Mouse (Mus musculus): Measurements from ENCODE around the gene Cyba. TPM values are rescaled to one million over a fixed set of nuclear protein-coding genes. Genes with fewer than 3 reads are reported as not detected.

Gene Cyba
- total RNA-seq (2021), result 10 to 100 TPM; 43.8 to 47.4 TPM
- long read RNA-seq, experiment 1, transcript Cyba-201 (6 exons, 744 nt), result major isoform, 57 of 63 reads
- long read RNA-seq, experiment 1, partial matches to known transcripts, result 3 of 63 reads
- long read RNA-seq, experiment 1, other reads (novel, unspliced or antisense), result 3 of 63 reads
- long read RNA-seq, experiment 2, transcript Cyba-201 (6 exons, 744 nt), result major isoform, 49 of 52 reads
- long read RNA-seq, experiment 2, partial matches to known transcripts, result 0 of 52 reads
- long read RNA-seq, experiment 2, other reads (novel, unspliced or antisense), result 3 of 52 reads

DNA sequence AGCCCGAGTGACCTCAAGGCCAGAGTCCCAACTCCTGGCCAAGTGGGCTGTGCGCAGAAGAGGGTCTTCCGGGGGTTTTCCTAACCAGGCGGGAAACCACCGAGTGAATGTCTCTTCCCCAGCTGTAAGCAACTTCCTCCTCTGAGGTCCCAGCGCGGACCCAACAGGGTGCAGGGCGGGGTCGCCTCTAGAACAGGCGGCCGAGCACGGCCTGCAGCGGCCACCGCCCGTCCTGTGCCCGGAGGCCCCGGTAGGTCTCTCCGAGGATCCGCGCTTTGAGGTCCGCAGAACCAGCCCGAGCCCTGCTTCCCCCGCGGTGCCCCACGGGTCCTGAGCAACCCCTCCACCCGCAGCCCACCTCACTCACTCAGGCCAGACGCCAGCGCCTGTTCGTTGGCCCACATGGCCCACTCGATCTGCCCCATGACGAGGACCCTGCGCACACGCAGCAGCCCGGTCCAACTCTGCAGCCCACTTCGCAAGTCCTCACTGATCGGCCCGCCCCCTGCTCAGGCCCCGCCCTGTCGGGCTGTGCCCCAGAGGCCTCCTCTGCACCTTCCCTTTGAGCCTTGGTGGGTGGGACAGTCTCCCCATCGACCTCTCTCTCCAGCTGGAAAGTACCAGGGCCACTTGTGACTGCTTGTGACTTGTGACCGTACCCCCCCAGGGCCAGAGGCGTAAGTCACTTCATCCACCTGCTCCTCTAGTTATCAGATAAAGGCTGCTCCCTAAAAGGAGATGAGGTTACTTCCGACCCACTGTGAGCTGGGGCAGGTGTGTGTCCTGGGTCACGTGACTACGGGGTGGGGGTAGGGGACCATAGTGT lies at the start of gene Cyba:
Gene Cyba (minus strand): TSS at position 488 of the 826 bp plus-strand sequence.
- DNase-seq, result peak; percentile 80 to 82
- intact Hi-C loops (cut with DNase I), result loop anchor here (5.0 kb wide), 1 partner anchor 40 kb away; no protein-coding TSS in a partner anchor

DNA sequence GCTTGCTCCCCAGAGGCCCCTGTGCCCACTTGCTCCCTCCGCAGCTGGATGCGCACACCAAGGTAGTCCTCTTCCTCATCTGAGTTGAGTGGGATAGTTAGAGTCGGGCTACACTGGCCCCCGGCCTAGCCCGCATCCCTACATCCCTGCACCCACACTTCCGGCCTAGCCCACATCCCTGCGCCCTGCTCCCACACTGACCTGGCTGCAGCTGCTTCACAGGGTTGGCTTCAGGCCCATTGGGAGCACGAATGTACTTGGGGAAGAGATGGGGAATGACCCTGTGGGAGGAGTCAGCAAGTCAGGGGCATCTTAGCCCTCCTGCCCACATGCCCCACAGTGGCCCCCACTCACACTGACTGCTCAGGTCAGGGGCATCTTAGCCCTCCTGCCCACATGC lies 49.7 kb upstream of the Cyba start:
- intact Hi-C loops (cut with DNase I), result no loop called here
- no peak for DNase-seq

DNA sequence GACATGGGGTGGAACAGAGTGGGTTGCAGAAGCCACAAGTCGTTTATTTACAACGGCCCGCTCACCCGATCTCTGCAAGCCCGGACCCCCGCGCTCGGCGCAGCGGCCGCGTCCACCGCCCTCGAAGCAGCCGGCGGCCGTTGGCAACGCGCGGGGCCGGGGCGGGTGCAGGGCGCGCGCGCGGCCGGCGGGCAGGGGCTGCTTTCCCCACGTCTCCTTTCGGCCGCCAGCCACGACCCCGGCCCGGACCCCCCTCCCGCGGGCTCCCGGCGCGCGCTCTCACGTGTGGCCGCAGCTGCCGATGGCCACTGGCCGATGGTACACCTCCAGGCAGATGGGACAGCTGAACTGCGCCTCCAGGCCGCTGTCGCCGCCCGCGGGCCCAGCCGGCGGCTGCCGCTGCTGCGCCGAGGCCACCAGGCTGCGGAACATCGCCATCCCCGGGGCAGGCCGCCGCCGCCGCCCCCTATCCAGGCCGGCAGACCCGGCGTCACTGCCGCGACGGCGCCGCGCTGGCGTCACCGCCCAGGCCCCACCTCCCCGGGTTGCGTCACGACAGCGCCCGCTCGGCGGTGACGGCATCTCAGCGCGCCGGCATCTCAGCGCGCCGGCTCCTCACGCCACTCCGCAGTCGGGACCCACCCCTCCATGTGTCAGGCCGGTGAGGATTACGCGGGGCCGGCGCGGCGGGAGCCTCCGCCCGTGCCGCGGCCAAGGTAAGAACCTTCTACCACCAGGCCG lies 43.0 kb upstream of the Cyba start, which contains the start of the genes Rnf166 and Ctu2:
Gene Rnf166 (minus strand): TSS at position 485 of the 741 bp plus-strand sequence.
Gene Ctu2 (plus strand): TSS at position 564 of the 741 bp plus-strand sequence.
- intact Hi-C loops (cut with DNase I), result loop anchor here (5.0 kb wide), 1 partner anchor 98 kb away; the partner anchor contains the start of gene Zc3h18
- DNase-seq, result peak; percentile 96 to 98

DNA sequence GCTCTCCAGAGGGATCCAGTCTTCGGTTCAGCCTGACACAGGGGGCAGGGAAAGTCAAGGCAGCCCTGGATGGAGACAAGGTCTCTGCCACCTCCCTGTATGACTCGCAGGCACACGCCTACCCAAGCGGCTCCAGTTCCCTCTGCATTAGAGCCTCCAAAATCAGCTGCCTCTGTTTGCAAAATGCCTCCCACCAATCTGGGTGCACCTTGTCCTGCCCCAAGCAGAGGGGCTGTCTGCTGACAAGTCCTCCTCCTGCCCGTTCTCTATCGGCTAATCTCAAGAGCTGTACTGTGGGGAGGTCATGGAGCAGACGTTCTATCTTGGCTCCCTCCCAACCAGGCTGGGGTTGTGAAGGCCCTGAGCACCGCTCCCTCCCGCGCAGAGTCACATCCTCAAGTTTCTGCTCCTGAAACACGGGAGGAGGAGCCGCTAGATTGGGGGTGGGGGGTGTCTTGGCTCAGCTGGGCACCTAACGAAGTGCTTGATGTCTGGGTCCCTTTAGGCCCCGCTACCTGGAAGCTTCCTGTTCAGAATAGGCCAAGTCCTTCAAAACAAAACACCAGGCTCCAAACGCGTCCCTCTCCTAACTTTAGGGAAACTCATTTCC lies 42.3 kb upstream of the Cyba start:
- peak; percentile 40 to 56 for DNase-seq
- intact Hi-C loops (cut with DNase I), result loop anchor here (5.0 kb wide), 2 partner anchors 43 to 98 kb away; partner anchors contain the start of genes Cyba and Zc3h18

DNA sequence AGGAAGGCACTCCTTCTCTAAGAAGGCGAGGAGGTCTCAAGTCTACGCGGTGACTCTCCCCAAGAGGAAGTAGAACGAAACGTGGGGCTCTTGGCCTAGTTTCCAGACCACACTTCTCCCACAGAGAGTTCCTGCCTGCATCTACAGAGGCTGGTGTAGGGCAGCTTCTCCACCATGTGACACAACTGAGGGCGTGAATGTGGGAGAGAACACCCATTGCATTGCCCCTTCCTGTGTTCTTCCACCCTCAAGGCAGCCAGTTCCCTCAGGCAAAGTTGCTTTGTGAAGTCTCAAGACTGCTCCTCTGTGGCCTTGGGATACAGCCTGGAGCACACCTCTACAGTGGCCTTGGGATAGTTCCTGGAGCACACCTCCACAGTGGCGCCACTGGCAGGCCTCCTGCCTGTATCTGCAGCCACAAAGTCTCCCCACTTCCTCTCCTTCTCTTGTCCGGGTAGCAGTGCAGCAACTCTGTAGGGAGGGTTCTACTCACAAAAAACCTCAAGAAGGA lies 41.2 kb upstream of the Cyba start:
- no peak for DNase-seq
- intact Hi-C loops (cut with DNase I), result loop anchor here (5.0 kb wide), 1 partner anchor 42 kb away; the partner anchor contains the start of gene Cyba

DNA sequence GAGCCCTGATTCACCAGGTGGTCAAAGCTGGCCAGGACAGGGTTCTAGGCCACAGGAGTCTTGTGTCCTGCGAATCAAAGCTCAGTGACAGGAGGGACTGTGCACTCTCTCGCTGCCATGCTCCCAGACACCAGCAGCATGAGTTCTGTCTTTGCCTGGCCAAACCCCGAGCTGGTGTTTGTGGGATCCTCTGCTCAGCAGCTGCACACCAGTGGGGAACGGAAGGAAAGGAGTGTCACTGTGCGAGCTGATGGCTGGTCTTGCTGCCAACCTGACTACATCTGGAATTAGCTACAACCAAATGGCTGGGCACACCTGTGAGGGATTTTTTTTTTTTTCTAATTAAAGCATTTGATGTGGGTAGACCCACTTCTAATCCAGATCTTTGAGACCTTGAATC lies 38.0 kb upstream of the Cyba start:
- intact Hi-C loops (cut with DNase I), result loop anchor here (5.0 kb wide), 1 partner anchor 38 kb away; the partner anchor contains the start of gene Cyba
- DNase-seq, result no peak

DNA sequence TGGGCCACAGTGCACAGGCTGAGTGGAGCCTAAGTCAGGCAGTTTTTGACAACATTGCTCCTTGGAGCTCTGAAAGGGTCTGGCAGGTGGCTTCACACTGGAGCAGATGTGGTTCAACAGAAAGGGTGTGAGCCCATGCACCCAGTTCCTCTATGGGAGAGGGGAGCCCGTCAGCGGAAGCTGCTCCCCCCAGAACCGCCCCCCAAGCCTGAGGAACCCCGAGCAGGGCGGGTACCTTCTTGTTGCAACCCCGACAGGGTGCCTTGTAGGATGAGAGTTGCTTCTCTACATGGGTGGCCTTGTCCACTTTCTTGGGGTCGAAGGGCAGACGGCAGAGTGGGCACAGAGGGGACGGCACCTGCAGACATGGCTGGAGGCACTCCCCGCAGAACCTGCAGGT lies 37.2 kb upstream of the Cyba start:
- no peak for DNase-seq
- intact Hi-C loops (cut with DNase I), result loop anchor here (5.0 kb wide), 1 partner anchor 38 kb away; the partner anchor contains the start of gene Cyba

DNA sequence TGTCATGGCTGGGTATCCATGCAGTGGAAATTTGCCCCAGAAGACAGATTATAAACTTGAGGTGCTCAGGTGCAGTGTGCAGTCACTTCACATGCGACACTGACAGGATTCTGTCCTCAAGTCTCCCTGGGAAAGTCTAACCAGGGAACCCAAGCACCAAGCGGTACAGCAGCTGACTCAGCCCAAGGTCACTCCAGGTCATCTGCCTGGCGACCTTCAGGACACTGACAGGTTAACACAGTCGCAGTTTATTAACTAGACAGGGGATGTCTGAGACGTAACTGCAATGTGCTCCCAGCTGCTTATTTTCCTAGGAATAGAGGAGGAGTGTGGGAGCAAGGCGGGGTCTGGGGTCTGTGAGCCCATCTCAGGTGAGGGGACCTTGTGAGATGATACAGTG lies 36.7 kb upstream of the Cyba start:
- DNase-seq, result no peak
- intact Hi-C loops (cut with DNase I), result no loop called here

DNA sequence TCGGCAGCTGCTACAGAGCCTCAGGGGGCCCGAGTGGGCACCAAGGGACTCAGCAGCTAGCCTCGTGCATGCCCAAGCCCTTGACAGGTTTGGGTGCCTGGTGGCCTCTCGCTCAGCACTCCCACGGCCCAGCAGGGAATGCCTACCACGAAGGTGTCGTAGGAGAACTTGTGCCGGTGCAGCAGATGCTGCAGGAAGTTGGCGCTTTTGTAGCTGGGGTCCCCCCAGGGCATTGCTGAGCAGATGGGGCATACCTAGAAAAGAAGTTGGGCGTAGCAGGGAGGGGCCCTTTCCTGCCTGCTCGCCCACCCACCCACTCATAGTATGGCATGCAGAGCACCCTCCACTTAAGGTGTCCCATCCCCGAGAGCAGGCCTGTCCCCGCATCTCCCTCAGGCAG lies 35.1 kb upstream of the Cyba start:
- no peak for DNase-seq
- intact Hi-C loops (cut with DNase I), result no loop called here

DNA sequence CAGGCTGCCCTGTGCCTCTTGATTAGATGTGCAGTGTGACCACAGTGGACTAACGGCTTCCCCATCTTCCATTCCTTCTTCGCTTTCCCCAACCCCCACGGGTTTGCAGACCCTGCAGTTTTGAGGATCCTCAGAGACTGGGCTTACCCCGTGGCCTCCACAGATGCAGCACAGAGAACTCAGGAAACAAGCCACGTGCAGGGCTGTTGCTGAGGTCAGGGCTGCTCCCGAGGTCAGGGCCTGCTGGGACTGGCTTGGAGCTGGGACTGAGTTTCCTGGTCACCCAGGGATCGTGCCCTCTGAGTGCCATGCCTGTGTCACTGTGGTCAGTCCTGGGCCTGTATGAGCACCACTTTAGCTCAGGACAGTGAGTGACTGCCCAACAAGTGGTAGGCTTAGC lies 32.3 kb upstream of the Cyba start:
- DNase-seq, result no peak
- intact Hi-C loops (cut with DNase I), result no loop called here

DNA sequence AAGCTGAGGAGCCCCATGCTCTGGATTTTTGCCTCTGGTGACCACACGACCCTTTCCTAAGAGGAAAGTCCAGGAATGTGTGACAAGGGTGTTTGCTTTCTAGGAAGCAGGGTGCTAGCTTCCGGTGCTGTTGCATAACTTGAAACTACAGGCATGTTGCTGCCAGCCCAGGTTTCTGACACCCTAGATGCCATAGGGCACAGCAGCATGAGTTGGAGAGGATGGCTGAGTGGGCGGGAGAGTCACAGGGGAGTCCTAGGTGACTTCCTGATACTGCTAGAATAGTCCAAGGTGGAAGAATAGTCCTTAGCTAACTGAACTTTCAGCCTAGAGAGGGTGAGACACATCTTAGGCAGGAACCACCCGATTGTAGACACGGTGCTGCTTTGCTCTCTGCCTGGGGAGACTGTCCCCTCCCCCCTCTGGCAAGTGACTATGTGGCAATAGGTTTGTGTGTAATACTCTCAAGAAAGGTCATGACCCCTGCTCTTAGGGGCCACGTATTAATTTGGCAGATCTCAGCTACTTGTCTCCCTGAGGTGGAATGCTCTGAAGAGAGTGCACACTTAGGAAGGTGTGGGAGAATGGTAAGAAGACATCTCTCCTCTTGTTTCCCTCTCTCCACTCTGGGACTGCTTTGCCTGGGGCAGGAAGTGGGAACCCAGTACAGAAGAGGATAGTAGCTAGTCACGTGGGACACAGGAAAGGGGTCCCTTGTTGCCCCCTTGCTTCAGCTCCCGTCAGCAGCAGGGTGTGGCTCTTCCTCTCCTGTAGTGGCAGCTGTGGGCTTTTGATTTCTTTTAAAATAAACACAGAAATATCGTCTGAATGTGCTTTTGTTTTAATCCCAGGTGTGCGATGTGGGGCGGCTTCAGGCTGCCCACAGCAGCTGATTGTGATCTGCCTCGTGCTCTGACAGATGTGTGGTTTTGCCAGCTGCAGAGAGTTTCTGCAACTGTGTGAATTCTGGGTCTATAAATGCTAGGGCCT lies 31.2 kb upstream of the Cyba start:
- intact Hi-C loops (cut with DNase I), result no loop called here
- DNase-seq, result no peak

DNA sequence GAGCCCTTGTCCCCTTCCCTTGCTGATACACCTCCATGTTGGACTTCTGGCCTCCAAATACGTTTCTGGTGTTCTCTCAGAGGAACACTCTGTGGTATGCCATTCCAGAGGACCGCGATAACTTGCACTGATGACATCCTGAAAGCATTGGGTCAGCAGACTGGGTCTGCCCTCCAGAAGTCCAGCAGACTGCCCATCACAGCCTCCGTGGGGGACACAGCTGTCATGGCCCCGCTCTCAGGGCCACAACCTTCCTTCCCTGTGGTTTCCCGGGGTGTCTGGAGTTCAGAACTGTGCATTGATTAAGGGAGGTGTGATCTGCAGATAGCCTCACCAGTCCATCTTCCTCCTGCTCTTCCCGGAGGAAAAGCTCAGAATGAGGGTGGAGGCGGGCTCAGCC lies 29.8 kb upstream of the Cyba start:
- intact Hi-C loops (cut with DNase I), result no loop called here
- no peak for DNase-seq

DNA sequence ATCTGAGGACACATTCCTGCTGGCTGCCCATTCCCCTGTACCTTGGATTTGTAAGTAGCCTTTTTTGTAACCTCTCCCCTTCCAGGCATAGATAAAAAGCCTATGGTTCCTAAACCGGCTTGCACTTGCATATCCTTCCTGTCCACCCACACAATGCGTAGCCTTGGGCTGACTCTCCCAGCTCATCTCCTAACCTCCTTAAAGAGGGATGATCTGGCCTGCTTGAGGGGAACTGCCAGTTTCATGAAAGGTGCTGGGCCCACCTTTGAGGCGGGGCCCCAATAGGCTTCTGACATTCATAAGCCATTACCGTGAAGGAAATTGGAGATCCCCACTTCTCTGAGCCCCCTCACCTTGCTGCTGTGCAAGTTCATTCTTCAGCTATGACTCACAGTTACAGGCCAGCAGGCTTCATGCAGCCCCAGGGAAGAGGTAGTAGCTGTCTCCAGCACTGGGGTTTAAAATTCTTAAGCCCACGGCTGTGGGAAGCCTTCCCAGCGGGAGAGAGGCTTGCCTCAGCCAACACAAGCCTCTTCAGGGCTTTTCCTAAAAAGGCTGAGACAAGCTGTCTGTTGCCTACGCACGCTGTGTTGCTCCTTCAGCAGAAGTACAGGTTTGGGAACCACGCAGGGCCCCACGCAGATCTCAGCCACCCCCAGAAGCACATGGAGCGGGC lies 28.9 kb upstream of the Cyba start:
- DNase-seq, result no peak
- intact Hi-C loops (cut with DNase I), result no loop called here

DNA sequence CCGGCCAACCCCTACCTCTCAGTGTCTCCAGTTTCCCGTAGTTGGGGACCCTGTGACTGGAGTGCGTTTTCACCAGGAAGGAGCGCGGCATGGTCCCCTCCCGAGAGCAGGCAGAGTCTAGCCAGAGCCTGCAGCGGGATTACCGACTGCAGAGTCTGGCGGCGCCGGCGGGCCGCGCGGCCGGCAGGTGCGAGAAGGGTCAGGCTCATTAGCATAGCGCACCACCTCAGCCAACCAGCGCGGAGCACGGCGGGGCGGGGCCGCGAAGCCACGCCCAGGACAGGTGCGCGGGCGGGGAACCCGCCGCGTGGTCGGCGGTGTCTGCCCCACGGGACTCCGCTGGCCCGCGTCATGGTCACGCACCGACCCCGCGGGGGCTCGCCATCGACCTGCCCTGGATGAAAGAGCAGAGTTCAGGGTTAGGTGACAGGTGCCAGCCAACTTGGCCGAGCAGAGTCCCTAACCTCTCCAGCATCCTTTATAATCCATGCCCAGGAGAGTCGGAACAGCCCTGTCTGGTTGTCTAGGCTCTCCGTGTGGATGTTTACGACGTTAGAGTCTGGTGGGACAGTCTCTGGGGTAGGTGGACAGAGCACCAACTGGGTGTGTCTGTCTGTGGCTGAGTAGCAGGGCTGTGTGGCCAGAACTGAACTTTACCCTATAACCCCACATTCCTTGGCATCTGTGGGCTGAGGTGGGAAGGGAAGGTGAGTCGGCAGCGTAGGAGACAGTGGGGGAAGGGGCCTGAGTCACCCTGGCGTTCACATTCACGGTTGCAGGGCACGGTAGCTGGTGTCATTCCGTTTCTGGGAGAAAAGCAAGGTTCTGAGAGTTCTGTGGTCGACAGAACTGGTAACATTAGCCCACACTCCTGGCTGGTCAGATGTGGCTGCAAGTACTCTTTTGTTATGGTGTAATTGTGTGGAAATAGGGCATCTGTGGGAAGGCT lies 28.1 kb upstream of the Cyba start, which contains the start of gene Snai3:
Gene Snai3 (minus strand): TSS at position 210 of the 949 bp plus-strand sequence.
- intact Hi-C loops (cut with DNase I), result no loop called here
- DNase-seq, result peak; percentile 48 to 49

DNA sequence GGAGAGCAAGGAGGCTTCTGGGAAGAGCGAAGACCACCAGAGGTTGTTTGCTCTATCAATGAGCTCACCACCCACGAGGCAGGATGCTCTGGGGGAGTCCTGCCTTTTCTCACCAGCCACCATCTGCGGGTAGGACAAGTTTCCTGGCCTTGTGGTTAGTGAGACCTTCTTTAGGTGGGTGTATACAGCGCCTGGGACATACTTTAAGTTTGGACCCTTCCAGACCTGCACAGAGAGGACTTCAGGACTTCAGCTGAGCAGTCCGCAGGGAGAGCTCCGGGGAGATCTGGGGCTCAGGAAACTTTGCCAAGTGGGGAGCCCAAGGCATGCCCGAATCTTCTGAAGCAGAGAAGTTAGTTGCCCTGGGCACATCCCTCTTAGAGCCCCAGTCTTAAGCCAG lies 27.3 kb upstream of the Cyba start:
- DNase-seq, result no peak
- intact Hi-C loops (cut with DNase I), result no loop called here

DNA sequence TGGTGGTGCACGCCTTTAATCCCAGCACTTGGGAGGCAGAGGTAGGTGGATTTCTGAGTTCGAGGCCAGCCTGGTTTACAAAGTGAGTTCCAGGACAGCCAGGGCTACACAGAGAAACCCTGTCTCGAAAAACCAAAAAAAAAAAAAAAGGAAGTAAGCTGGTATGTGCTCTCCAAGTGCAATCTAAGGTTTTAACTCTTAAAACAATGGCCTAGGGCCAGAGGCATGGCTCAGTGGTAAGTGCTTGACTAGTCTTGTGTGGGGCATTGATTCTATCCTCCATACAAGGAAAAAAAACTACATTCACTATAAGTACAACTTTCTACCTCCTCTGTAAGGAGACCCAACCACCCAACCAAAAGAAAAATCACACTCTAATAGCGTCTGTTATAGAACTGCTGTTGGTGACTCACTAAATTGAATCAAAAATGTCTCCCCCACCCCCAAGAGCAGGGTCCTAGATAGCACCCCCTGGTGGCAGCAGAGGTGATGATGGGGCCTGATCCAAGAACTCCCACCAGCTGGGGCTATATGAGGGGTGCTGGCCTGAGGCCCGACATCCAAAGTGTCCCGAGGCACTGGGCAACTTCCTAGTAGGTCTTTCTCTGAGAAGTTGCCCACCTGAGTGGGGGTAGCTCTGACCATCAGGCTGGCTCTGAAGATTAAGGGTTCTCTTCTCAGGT lies 26.6 kb upstream of the Cyba start:
- no peak for DNase-seq
- intact Hi-C loops (cut with DNase I), result no loop called here

All from heart, postnatal 14 days (tissue).